Mouse (Mus musculus) spleen, postnatal 14 days (tissue): ENCODE results near the gene BC005561.
A peak's percentile ranks its signal among the peaks of the same experiment; 100 is the strongest.
"Not testable (repeated sequence)": the region's sequence is repeated elsewhere in the genome, so short reads cannot be mapped to it uniquely, and the experiment has no call there.

Experiments
- DNase-seq, 2 experiments: peaks; one replicate each; pipeline ENCODE4 v3.0.0; 2021 to 2022; ENCODE audit warnings: low spot score in 2 of 2

The BC005561 gene

DNA sequence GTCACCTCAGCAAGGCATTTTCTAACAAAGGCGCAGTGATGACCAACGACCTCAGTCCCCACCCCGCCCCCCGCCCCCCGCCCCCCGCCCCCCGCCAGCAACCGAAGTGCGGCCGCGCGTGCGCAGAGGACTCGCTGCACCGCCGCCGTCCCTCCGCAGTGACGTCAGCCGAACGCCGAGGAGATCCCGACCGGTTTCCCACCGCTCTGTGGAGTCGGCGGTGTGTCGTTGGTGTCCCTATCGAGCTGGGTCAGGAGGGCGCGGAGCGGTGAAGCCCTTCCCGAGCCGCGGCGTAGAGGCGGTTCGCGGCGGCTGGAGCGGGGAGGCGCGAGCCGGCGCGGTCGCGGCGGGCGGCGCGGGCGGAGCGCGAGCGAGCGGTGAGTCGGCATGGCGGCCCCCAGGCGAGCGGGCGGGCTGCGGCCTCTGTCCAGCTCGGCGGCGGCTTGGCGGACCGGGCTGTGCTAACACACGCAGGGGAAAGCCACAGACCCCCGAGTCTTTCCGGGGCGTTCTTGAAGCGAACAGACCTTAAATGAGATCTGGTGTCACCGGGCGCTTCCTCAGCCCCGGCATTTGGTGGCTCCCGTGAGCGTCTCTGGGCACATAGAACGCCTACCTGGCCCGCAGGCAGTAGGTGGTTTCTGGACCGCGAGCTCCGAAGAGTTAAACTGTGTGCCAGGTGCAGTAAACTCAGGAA lies at the start of gene BC005561:
TSS of gene BC005561 (plus strand) at position 158 of the 697 bp plus-strand sequence.
- DNase-seq = peak; percentile 38 to 60

DNA sequence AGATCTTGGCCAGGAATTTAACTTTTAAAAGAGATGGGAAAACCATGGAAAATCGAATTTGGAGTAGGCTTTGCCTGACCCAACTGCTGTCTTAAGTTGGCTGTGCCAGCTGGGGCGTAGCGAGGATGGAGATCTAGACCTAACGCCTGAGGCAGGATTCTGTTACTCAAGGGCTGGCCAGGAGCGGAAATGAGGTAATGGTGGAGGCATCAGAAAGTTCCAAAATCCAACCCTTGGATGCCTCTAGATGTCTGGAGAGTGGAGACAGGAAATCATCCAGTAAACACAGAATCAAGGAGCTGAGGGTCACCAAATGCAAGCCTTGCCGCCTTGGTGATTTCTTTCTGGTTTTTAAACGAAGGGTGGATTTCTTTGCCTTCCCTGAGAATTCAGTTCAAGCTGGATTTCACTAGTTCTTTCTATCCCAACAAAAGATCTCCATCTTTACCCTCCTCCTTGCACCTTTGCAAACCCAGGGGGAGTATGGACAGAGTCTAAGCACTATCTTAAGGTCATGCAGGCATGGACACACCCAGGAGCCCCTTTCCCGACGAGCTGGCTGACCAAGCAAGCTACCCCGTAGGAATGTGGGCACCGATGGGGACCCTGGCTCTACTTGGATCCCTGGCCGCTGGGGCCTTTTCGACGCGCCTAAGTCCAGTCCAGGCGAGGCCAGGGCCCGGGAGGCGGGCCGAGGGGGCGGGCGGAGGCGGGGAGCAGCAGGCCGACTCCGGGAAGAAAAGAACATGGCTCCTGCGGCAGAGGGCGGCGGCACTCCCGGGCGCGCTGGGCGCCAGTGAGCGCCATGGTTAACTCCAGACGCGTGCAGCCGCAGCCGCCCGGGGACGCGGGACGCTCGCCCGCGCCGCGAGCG lies 49.1 kb upstream of the BC005561 start, which contains the start of gene Pkd2:
TSS of gene Pkd2 (plus strand) at position 619 of the 874 bp plus-strand sequence.
- DNase-seq = no peak

DNA sequence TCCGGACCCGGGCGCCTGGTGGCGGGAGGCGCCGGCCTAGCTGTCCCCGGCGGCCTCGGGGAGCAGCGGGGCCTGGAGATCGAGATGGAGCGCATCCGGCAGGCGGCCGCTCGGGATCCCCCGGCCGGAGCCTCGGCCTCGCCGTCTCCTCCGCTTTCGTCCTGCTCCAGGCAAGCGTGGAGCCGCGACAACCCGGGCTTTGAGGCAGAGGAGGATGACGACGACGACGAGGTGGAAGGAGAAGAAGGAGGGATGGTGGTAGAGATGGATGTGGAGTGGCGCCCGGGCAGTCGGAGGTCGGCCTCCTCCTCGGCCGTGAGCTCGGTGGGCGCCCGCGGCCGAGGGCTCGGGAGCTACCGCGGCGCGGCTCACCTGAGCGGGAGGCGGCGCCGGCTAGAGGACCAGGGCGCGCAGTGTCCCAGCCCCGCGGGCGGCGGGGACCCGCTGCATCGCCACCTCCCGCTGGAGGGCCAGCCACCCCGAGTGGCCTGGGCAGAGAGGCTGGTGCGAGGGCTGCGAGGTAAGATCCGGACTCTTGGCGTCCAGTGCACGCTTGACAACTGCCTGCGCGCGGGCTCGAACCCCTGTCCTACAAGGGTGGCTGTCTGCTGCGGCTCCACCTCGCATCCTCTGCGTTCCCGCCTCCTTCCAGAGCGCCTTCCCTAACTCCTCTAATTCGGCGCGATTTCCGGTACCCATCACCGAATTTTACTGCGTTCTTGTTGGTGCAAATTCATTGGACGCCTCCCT lies 48.3 kb upstream of the BC005561 start:
- DNase-seq = no peak

DNA sequence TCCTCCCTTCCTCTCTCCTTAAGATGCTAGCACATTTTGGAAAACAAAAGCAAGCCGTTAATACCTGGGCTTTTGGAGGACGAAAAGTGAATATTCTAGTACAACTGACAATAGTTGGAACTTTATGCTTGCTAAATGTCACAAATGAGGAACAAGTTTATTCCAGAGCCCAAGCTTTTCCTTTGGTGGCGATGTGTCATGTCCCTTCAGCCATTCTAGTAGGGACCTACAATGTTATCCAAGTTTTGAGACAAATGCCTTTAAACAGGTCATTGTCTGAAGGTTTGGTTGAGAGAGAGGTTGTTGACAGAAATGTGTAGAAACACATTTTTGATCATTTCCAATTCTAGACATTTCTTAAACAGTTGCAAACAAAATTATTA lies 47.7 kb upstream of the BC005561 start:
- DNase-seq = no peak

DNA sequence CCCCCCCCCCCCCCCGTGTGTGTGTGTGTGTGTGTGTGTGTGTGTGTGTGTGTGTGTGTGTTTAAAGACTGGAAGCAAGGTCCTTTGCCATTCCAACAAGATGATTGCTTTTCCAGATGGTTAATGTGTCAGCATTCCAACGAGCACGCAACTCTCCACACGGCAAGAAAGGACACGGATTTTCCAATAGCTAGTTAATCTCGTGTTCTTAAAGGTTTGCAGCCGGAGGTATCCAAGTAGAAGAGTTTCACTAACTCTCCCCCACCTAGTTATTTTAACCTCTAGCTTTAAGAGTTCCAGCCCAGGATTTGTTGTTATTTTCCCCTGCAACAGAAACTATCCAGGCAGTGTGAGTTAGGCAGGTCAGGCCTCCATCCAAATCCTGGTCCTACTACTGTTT lies 47.3 kb upstream of the BC005561 start:
- no peak for DNase-seq

DNA sequence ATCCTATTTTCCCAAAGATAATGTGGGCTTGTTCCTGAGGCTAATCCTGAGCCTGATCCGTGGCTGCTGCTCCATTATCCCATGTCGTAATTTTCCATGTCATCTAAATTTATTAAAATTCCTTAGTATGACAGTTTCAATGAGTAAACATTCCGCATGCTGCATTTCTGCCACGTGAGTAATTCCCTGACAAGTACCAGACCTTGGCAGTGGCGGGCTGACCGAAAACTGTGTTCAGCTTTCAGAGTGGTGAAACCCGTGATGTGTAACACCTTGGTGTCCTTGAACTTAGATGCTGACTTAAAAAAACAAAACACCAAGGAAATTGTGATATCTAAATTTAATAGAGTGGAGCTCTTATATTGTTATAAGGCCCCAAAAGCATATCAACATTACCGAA lies 42.9 kb upstream of the BC005561 start:
- DNase-seq = no peak

DNA sequence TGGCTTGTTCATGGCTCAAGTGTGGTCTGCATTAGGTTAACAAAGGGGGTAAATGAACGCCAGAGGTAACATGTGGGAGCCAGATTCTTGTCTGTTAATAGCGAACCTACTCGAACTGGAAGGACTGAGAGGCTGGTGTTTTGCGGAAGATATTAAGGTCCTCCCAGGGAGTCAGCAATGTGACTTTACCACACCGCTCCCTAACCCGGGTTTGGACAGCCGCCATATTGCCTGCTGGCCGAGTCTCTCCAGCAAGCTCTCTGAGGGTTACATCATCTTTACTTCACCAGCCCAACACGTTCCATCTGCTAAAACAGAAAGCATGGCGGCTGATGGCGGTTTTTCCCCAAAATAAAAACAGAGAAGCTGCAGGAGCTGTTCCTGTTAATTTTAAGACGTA lies 42.4 kb upstream of the BC005561 start:
- no peak for DNase-seq

DNA sequence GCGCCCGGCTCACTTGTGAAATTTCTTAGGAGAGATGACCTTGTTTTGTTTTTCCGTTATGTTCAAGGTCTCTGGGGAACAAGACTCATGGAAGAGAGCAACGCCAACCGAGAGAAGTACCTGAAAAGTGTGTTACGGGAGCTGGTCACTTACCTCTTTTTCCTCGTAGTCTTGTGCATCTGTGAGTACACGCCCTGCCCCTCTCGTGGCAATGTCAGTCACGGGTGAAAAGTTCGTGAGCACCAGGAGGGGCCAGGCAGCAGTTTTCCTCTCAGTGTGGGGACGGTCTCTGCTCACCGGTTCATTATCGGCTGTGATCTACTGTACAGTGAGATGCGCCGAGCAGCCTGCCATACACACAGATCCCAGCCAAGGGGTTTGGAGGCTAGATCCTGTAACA lies 41.3 kb upstream of the BC005561 start:
- DNase-seq = no peak

DNA sequence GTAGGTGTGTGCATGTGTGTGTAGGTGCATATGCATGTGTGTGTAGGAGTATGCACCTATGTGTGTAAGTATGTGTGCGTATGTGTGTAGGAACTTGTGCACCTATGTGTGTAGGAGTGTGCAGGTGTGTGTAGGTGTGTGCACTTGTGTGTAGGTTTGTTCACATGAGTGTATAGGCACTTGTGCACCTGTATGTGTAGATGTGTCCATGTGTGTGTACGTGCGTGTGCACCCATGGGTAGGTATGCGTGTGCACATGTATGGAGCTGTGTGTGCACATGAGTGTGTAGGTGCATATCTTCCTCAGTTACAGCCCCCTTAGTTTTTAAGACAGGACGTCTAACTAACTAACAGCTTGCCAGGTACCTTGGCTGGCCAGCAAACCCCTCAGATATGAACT lies 39.6 kb upstream of the BC005561 start:
- DNase-seq = no peak

DNA sequence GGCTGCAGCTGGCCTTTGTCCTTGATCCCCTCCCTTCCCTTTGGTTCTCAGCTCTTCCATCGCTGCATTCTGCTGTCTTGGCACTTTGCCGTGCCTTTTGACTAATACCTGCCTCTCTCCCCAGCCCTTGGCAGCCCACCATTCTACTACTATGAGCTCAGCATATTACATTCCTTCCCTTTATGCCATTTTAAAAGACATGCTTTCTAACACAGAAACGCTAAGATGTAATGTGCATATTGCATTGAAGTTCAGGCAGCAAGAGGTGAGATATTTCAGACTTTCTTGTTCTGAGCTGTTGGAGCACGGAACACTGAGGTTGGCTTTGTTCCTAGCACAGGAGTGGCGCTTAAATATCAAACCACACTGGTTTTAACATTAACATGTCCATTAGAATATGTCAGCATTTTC lies 37.2 kb upstream of the BC005561 start:
- DNase-seq = no peak

DNA sequence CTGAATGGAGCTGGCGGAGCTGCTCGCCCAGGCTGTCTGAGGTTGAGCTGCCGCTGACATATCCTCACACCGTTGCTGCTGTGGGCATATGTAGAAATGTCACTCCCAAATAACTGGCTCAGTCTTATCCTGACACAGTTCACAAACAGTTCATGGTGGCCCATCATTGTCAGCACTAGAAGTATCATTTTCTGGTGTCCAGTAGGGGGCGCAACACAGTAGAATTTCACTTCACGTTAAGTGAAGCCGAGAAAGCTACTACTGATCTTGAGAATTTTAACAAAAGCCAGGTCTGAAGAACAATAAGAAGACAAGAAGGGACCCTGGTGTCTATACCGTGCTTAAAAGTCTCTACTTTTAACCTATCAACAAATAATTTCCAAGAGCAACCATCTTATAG lies 35.8 kb upstream of the BC005561 start:
- DNase-seq = no peak

DNA sequence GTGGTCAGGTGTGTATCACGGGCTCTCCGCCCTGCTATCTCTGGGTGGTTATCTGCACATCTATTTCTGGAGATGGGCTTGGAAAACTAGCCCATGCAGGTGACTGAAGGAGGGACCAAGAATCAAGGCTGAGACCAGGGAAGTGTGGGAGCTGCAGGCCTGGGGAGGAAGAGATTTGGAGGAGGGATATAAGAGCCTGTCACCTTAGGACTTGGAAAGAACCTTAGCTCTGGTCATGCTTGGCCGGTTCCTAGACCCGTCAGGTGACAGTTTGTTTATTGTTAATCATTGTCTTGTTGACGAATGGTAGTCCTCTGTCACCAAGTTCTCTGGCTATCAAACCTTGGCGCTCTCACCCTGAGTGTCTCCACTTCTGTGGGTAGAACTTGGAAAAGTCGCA lies 27.8 kb upstream of the BC005561 start:
- DNase-seq = no peak

DNA sequence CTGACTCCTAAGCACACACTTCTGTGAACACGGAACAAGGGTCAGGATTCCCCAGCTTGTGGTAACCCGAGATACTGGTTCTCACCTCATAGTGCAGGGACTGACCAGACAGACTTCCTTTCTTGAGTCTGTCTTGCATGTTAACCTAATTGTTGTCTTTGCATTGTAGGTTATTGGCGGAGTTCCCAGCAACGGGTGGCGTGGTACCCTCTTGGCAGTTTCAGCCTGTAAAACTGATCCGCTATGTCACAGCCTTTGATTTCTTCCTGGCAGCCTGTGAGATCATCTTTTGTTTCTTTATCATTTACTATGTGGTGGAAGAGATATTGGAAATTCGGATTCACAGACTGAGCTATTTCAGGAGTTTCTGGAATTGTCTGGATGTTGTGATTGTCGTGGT lies 25.3 kb upstream of the BC005561 start:
- DNase-seq = no peak

DNA sequence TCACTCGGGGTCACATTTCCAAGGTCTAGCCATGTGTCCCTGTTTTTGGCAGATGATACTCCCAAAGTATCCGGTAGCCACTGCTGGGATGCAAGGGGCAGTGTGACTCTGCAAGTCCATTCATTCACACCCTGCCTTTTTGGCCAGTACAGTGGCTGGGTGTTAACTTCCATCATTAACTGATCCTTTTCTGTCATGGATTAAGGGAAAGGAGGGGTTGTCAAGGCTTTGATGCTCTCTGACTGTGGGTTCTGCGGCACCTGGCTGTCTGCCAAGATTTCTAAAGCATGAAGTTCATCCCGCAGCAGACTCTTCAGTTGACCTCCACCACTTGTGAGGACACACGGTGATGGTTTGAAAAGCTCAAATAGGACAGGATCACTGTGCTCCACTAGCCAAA lies 16.6 kb upstream of the BC005561 start:
- DNase-seq = no peak

DNA sequence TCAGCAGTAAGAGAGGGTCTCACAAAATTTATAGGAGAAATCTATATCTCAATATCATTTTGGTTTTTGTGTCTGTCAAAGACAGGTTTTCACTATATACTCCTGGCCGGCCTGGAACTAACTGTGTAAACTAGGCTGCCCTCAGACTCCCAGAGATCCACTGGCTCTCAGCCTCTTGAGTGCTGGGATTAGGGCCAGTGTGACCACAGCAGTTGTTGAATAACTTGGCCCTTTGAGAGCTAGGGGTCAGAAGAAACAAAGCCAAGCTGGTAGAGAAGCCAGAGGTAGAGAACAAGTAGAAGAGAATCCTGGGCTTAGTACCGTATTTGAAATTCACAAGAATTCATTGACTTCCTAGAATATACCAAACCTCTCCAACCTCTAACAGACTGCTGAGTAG lies 3.3 kb upstream of the BC005561 start:
- no peak for DNase-seq

DNA sequence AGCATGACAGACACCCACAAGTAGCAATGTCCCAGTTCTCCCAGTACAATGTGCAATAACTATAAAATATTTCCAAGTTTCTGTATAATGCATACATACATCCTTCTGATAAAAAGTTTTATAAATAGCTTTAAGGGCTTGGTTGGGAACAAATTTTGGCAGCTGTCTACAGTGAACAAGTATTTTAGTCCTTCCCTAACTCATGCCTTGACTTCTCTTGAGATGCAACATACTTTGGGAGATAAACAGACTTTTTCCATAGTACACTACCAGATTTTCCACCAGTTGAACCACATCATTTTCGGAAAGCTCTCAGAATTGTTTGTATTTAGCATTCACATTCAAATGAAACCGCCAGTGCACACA lies 340 bp upstream of the BC005561 start:
- no peak for DNase-seq

DNA sequence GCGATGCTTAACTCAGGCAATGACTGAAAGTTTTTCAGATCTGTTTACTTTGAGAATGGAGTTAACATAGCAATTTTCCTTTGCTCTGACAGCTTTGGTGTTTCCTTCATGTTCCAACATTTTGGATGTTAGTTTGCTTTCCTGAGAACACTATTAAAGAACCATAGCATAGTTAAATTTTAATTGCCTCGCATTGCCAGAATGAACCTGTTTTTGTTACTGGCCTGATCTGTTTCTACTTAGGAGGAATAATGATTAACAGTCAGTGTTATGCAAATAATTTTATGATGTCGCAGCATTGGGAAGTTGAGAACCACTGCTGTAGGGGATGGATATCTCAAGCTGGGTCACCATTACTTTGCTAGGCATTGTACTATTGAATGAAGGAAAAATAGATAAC lies 3.1 kb downstream of the BC005561 start:
- DNase-seq = no peak

DNA sequence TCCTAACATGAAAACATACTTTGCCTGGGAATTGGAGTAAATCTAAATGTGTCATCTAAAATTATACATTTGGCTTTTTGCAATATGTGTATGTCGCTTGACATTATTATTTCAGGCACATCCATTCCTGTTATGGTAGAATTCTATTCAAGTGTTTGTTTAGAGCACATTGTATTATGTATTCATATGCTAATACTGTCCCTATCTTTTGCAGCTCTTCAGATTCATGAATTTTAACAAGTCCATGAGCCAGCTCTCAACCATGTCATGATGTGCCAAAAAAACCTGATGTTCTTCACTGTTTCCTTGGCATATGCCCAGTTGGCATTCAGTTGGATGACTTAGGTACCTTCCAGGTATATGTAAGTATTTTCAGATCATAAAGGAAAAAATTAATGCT lies 30.5 kb downstream of the BC005561 start:
- no peak for DNase-seq

DNA sequence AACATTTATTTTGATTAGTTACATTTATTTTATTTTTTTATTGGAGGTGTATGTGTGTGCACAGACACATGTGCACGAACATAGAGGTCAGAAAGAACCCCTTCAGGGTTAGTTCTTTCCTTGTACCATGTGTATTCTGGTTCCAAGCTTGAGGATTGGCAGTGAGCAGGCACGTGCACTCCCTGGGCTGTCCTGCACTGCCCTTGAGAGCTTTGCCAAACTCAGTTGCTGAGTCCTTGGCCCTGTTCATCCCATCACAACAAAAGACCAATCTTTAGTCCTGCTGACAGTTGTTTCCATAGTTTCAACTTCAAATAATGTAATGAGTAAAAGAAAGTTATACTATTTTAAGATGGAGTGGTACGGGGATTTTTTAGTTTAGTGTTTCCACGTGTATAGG lies 31.2 kb downstream of the BC005561 start:
- DNase-seq = no peak

DNA sequence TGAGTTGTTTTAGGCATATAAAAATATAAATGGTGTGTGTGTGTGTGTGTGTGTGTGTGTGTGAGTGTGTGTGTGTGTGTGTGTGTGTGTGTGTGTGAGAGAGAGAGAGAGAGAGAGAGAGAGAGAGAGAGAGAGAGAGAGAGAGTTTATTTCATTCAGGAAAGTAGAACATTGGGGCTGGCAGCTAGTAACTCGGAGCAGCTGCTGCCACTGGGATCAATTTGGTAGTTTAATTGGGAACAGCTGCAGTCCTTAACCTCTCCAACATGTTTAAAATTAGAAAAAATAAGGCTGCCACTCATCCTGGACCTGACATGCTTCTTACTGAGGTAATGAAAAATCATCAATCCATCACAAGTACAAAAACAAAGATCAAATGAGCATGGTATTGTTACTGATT lies 59.9 kb downstream of the BC005561 start:
- DNase-seq = not testable (repeated sequence)

DNA sequence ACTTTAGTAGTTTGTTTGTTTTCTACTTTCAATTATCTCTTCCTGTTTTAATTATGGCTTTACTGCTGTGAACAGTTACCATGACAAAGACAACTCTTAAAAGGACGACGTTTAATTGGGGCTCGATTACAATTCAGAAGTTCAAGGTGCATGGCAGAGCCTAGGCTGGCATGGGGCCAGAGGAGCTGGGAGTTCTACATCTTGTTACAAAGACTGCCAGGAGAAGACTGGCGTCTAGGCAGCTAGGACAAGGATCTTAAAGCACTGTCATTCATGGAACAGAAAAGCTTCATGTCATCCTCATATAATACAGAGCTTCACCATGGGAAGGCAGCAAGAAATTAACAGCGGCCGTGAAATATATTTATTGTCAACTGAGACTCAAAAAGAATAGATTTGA lies 62.6 kb downstream of the BC005561 start:
- no peak for DNase-seq

DNA sequence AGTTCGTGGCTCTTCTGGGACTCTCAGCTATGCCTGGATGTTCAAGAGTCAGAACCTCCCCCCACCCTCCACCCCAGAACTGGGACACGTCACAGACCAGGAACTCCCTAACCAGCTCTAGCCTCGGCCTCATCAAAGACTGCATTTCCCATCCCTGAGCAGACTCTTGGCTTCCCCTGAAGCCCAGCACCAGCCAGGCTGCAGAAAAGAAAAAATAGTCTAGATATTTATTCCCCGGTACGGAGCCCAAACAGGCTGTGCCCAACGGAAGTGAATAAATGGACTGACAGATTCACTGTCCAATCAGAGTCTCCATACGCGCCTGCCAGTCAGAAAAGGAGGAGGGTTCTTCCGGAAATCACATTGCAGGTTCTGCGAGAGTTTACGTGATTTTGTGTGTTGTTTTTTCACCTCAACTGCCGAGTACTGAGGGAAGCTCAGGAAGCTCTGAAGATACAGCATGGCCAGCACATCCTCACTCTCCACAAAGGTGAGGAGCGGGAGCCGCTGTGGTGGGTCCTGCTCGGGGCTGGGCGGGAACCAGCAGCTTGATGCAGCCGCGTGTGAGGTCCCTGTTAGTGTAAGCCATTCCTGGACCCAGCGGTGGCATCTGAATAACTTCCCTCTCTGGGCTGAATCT lies 63.2 kb downstream of the BC005561 start:
- DNase-seq = peak; percentile 48 to 71
